Mouse (Mus musculus): ENCODE data around the gene Spire2. TPM values are rescaled to one million over a fixed set of nuclear protein-coding genes. Genes with fewer than 3 reads are reported as not detected.

Spire2 gene
- polyA plus RNA-seq, 1 experiment from 2014 or later, result 3.1 TPM

Other genes starting within 250 kb of the Spire2 start
- gene Rpl13, start 230.4 kb upstream of the Spire2 start, polyA plus RNA-seq (2014; fragmentation: Nextera tagmentation; extraction: Ambion mirVana), result 1,772 and 1,775 TPM in 2 replicates
- gene Cpne7, start 215.3 kb upstream of the Spire2 start, polyA plus RNA-seq (2014; fragmentation: Nextera tagmentation; extraction: Ambion mirVana), result 0.56 and 1.2 TPM in 2 replicates
- 20.4 and 23.9 TPM in 2 replicates for gene Sult5a1, start 174.4 kb upstream of the Spire2 start, polyA plus RNA-seq (2014; fragmentation: Nextera tagmentation; extraction: Ambion mirVana)
- gene Dpep1, start 146.5 kb upstream of the Spire2 start, polyA plus RNA-seq (2014; fragmentation: Nextera tagmentation; extraction: Ambion mirVana), result 1.1 and 1.7 TPM in 2 replicates
- 90.6 and 106 TPM in 2 replicates for gene Chmp1a, start 120.0 kb upstream of the Spire2 start, polyA plus RNA-seq (2014; fragmentation: Nextera tagmentation; extraction: Ambion mirVana)
- 4.1 and 5.7 TPM in 2 replicates for gene Spata33, start 119.9 kb upstream of the Spire2 start, polyA plus RNA-seq (2014; fragmentation: Nextera tagmentation; extraction: Ambion mirVana)
- 36.3 and 37.5 TPM in 2 replicates for gene Cdk10, start 107.9 kb upstream of the Spire2 start, polyA plus RNA-seq (2014; fragmentation: Nextera tagmentation; extraction: Ambion mirVana)
- 4.1 and 4.7 TPM in 2 replicates for gene Spata2l, start 96.5 kb upstream of the Spire2 start, polyA plus RNA-seq (2014; fragmentation: Nextera tagmentation; extraction: Ambion mirVana)
- gene Zfp276, start 78.5 kb upstream of the Spire2 start, polyA plus RNA-seq (2014; fragmentation: Nextera tagmentation; extraction: Ambion mirVana), result 21.8 and 23.2 TPM in 2 replicates
- gene Vps9d1, start 78.4 kb upstream of the Spire2 start, polyA plus RNA-seq (2014; fragmentation: Nextera tagmentation; extraction: Ambion mirVana), result 26.5 and 29.7 TPM in 2 replicates
- gene Fanca, start 14.1 kb upstream of the Spire2 start, polyA plus RNA-seq (2014; fragmentation: Nextera tagmentation; extraction: Ambion mirVana), result 29.4 and 33.6 TPM in 2 replicates
- gene Tcf25, start 41.0 kb downstream of the Spire2 start, polyA plus RNA-seq (2014; fragmentation: Nextera tagmentation; extraction: Ambion mirVana), result 161 and 177 TPM in 2 replicates
- 0.10 TPM in 1 of 2 replicates, not detected in the other for gene Mc1r, start 74.4 kb downstream of the Spire2 start, polyA plus RNA-seq (2014; fragmentation: Nextera tagmentation; extraction: Ambion mirVana)
- 83.3 and 89.6 TPM in 2 replicates for gene Tubb3, start 78.7 kb downstream of the Spire2 start, polyA plus RNA-seq (2014; fragmentation: Nextera tagmentation; extraction: Ambion mirVana)
- 30.2 and 30.9 TPM in 2 replicates for gene Def8, start 90.8 kb downstream of the Spire2 start, polyA plus RNA-seq (2014; fragmentation: Nextera tagmentation; extraction: Ambion mirVana)
- 35.8 and 36.3 TPM in 2 replicates for gene Afg3l1, start 145.2 kb downstream of the Spire2 start, polyA plus RNA-seq (2014; fragmentation: Nextera tagmentation; extraction: Ambion mirVana)
- 4.0 and 5.7 TPM in 2 replicates for gene Dbndd1, start 182.8 kb downstream of the Spire2 start, polyA plus RNA-seq (2014; fragmentation: Nextera tagmentation; extraction: Ambion mirVana)
- gene Gas8, start 186.1 kb downstream of the Spire2 start, polyA plus RNA-seq (2014; fragmentation: Nextera tagmentation; extraction: Ambion mirVana), result 31.3 and 32.5 TPM in 2 replicates

Data from stomach, embryonic 14.5 days (tissue).